Mouse (Mus musculus) heart, embryonic 16.5 days (tissue): Measurements from ENCODE around the gene Rasl11a. TPM values are rescaled to one million over a fixed set of nuclear protein-coding genes. Genes with fewer than 3 reads are reported as not detected.

Experiments
- ATAC-seq: fragments of 200-750 bp; cut with Nextera tagmentation; replicated peaks from 2 replicates; pipeline ENCODE4 v1.8.0; 2017; ENCODE audit warnings: moderate number of reproducible peaks; ENCODE audit not compliant: insufficient read depth, low FRiP score; ENCODE audit errors: extremely low read depth
- H3K27ac ChIP-seq: fragments of 300-500 bp; sonication (generic); 2 replicates; pipeline ENCODE4 v1.5.1; 2014; ENCODE audit warnings: mild to moderate bottlenecking, low read length, control low read depth, moderate library complexity
- H3K27me3 ChIP-seq: fragments of 300-500 bp; sonication (generic); 2 replicates; pipeline ENCODE4 v1.6.1; 2014; ENCODE audit warnings: low read length, mixed read lengths; ENCODE audit not compliant: control insufficient read depth, insufficient read depth
- H3K36me3 ChIP-seq: fragments of 300-500 bp; sonication (generic); 2 replicates; pipeline ENCODE4 v1.6.1; 2014; ENCODE audit not compliant: control insufficient read depth, insufficient read depth
- H3K4me1 ChIP-seq: fragments of 300-500 bp; sonication (generic); 2 replicates; pipeline ENCODE4 v1.6.1; 2014; ENCODE audit warnings: low read length, mixed read lengths; ENCODE audit not compliant: control insufficient read depth, insufficient read depth
- H3K4me2 ChIP-seq: fragments of 300-500 bp; sonication (generic); 2 replicates; pipeline ENCODE4 v1.6.1; 2014; ENCODE audit warnings: low read depth, mild to moderate bottlenecking, control low read depth, low read length
- H3K4me3 ChIP-seq: fragments of 300-500 bp; sonication (generic); 2 replicates; pipeline ENCODE4 v1.5.1; 2014; ENCODE audit warnings: mild to moderate bottlenecking, control low read depth, low read length
- H3K9ac ChIP-seq: fragments of 300-500 bp; sonication (generic); 2 replicates; pipeline ENCODE4 v1.6.1; 2014; ENCODE audit warnings: low read length, control low read depth
- H3K9me3 ChIP-seq: fragments of 300-500 bp; sonication (generic); replicated peaks from 2 replicates; pipeline ENCODE4 v1.6.1; 2016; ENCODE audit warnings: low read length; ENCODE audit not compliant: control insufficient read depth
- WGBS: fragments of 180-500 bp; shearing (Covaris S2); extraction: QIAGEN DNeasy Blood & Tissue Kit; methylation state at CpG from one replicate; pipeline ENCODE4 v1.1.7; 2014; 5-methylcytosine and 5-hydroxymethylcytosine counted together
- polyA plus RNA-seq: library from polyadenylated mRNA; unstranded; fragments of >200 nt; fragmentation: Nextera tagmentation; extraction: Ambion mirVana; gene quantifications from 2 replicates; pipeline ENCODE4 v1.2.1, GENCODE M21; 2015

Rasl11a gene
- polyA plus RNA-seq, 1 experiment from 2014 or later = 12.1 TPM

DNA sequence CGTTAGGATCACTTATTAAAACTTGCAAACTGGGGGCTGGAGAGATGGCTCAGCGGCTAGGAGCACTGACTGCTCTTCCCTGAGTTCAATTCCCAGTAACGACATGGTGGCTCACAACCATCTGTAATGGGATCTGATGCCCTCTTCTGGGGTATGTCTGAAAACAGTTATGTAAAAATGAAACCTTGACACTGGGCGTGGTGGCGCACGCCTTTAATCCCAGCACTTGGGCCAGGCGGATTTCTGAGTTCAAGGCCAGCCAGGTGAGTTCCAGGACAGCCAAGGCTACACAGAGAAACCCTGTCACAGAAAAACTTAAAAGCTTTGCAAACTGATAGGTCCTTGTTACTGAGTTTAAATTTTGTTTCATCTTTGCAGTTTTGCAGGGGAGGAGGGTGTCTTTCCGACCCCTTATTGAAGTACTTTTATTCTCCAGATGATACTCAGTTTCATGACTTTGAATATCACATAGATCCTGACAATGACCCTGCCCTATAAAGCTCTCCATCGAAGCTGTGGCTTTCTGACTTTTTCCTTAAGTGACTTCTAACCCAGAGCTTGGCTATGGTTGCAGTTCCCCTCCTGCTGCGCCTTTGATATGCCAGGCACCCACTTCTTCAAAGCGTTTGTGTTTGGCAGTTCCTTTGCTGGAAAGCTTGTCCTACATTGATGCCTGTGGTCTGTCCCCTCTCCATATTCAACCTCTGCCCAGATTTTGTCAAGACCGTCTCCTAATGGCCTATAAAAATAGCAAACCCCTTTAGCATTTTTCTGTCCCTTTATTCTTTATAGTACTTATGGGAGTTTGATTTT lies 5.8 kb upstream of the Rasl11a start:
- H3K9ac ChIP-seq = no peak overlapping the region
- no peak overlapping the region for H3K4me2 ChIP-seq
- peaks cover 41% of the 10 kb centered on the region for H3K36me3 ChIP-seq
- H3K4me1 ChIP-seq = peaks cover 9% of the 10 kb centered on the region
- H3K4me3 ChIP-seq = no peak overlapping the region
- 0 out of 2 replicates have a peak overlapping the region, but pooled peaks have one; percentile 7 for H3K27ac ChIP-seq
- no peak for ATAC-seq
- H3K27me3 ChIP-seq = no peaks in the 10 kb centered on the region
- WGBS = 48% methylated on average over 12 of the region's 12 CpGs
- no peaks in the 10 kb centered on the region for H3K9me3 ChIP-seq

DNA sequence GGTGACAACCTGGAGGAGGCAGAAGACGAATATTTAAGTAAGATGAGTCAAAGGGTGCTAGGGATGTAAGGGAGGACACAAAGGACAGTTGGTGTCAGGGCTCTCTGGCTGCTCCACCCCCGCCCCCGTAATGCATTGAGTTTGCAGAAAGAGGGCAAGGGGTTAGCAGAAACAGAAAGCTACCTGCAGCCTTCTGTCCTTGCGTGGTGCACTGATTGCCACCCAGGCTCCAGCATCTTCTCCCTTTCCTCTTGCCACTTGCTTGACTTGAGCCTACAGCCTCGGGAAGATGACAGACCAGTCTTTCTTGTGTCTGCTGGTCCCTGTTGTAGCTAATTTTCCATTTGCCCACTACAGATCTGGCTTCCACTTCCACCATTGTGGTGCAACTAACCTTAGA lies 5.1 kb upstream of the Rasl11a start:
- peaks cover 35% of the 10 kb centered on the region for H3K36me3 ChIP-seq
- H3K9ac ChIP-seq = no peak overlapping the region
- no peak overlapping the region for H3K27ac ChIP-seq
- no peak for ATAC-seq
- peaks cover 6% of the 10 kb centered on the region for H3K4me1 ChIP-seq
- H3K27me3 ChIP-seq = no peaks in the 10 kb centered on the region
- H3K4me2 ChIP-seq = no peak overlapping the region
- H3K9me3 ChIP-seq = no peaks in the 10 kb centered on the region
- H3K4me3 ChIP-seq = no peak overlapping the region
- 46% methylated on average over 5 of the region's 5 CpGs for WGBS

DNA sequence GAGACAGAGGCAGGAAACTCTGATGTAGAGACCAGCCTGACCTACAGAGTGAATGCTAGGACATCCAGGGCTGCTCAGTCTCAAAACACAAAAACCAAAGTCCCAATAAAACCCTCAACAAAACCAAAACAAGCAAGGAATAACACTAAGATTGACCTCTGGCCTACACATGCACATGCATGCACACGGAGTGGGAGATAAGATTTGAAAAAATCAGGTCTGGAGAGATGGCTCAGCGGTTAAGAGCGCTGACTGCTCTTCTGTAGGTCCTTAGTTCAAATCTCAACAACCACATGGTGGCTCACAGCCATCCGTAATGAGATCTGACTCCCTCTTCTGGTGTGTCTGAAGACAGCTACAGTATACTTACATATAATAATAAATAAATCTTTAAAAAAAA lies 4.4 kb upstream of the Rasl11a start:
- Histone ChIP-seq H3K9ac (no peak overlapping the region), H3K27ac (no peak overlapping the region), H3K9me3 (no peaks in the 10 kb centered on the region), H3K36me3 (peaks cover 29% of the 10 kb centered on the region), H3K4me1 (peaks cover 4% of the 10 kb centered on the region), H3K4me3 (no peak overlapping the region), H3K4me2 (no peak overlapping the region), H3K27me3 (no peaks in the 10 kb centered on the region)
- no peak for ATAC-seq
- WGBS = 68% methylated on average over 4 of the region's 4 CpGs

DNA sequence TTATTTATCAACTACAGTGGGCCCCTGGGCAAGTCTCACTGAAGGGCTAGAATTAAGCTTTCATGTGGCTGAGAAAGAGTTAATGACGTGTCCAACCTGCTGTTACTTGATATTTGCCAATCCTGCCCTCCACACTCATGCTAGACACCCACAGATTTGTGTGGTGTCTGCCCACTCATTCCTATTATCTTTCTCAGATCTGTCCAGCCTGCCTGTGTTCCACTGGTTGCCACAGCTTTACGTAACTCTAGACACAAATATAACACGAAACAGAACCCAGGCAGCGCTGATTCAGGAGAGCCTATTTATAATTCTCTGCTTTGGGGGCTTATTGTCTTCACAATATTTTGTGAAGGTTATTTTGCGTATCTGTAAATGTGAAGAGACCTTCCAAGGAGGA lies 3.6 kb upstream of the Rasl11a start:
- Histone ChIP-seq H3K9ac (no peak overlapping the region), H3K4me1 (peaks cover 6% of the 10 kb centered on the region), H3K27ac (no peak overlapping the region), H3K4me3 (no peak overlapping the region), H3K36me3 (peaks cover 20% of the 10 kb centered on the region), H3K4me2 (no peak overlapping the region), H3K27me3 (no peaks in the 10 kb centered on the region), H3K9me3 (no peaks in the 10 kb centered on the region)
- ATAC-seq = no peak
- whole genome bisulfite sequencing = 83% methylated on average over 5 of the region's 5 CpGs

DNA sequence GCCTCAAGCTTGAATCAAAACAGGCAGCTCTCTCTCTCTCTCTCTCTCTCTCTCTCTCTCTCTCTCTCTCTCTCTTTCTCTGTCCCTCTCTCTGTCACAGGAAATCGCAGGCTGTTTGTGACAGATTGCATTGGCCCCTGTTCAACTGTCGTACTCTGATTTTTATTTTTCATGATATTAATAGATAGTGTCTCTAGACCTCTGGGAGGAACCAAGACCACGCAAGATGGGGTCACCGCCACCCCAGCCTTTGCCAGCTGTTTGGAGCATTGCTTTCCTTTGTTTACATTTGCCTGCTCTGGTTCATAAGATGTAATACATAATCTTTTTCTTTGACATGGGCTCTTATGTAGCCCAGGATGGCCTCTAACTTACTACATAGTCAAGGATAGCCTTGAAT lies 2.9 kb upstream of the Rasl11a start:
- no peak overlapping the region for H3K4me2 ChIP-seq
- H3K4me1 ChIP-seq = peaks cover 6% of the 10 kb centered on the region
- H3K9me3 ChIP-seq = no peaks in the 10 kb centered on the region
- no peaks in the 10 kb centered on the region for H3K27me3 ChIP-seq
- 82% methylated on average over 4 of the region's 4 CpGs for WGBS
- H3K9ac ChIP-seq = no peak overlapping the region
- no peak overlapping the region for H3K27ac ChIP-seq
- peaks cover 14% of the 10 kb centered on the region for H3K36me3 ChIP-seq
- H3K4me3 ChIP-seq = no peak overlapping the region
- no peak for ATAC-seq

DNA sequence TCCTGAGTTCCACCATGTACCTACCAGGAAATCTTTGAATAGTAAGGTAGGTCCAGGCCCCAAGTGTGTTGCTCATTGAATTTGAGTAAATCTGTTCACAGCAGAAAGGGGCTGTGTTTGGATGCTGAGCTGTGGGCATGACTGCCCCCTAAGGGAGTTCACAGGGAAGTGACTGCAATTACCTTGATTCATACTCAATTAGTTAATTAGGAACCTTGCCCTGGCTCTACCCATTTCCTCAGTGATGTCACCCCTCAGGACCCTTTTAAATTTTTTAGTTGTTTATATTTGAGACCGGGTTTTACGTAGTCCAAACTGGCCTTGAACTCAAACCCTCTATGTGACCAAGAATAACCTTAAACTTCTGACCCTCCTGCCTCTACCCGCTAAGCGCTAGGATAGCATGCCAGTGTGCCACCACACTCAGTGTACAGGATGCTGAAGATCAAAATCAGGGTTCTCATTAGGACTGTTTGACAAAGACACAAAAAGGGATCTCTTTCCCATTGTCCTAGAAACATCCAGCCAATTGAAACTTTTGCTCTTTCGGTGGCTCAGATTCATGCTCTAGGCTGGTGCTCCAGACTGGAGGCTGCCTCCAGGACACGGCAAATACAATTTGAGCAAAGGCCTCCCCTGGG lies 450 bp upstream of the Rasl11a start:
- Histone ChIP-seq H3K27me3 (no peaks in the 10 kb centered on the region), H3K4me3 (peak overlapping the region; percentile 73), H3K4me2 (peak overlapping the region; percentile 100), H3K36me3 (no peaks in the 10 kb centered on the region), H3K4me1 (peaks cover 6% of the 10 kb centered on the region), H3K9ac (peak overlapping the region; percentile 77), H3K9me3 (no peaks in the 10 kb centered on the region), H3K27ac (peak overlapping the region; percentile 51; the same call in 1 of the 2 replicates)
- 0 out of 2 replicates have a peak, but pooled peaks have one; percentile 2 for ATAC-seq
- 18% methylated on average over 6 of the region's 6 CpGs for WGBS

DNA sequence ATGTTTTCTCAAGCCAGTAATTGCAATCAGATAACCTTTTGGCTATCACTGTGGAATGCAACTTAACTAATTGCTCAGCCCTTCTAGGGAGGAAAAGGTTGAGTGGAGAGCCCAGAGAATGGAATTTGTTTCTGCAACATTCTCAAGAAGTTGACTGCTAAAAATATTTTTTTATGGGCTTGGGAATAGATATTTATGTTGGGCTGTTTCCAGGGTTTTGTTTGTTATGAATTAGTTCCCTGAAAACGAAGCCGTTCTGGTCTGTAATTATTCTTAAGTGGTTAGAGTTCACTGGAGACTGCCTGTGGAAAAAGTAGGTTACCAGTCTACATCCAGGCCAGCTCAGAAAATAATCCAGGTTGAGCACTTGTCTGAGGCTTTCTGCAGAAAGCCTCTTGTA lies 1.6 kb downstream of the Rasl11a start:
- peaks cover 6% of the 10 kb centered on the region for H3K4me1 ChIP-seq
- H3K36me3 ChIP-seq = no peaks in the 10 kb centered on the region
- H3K9ac ChIP-seq = no peak overlapping the region
- no peaks in the 10 kb centered on the region for H3K27me3 ChIP-seq
- no peak for ATAC-seq
- WGBS = 43% methylated on average over 2 of the region's 2 CpGs
- H3K4me2 ChIP-seq = peak overlapping the region; percentile 100; the same call in 1 of the 2 replicates
- H3K9me3 ChIP-seq = no peaks in the 10 kb centered on the region
- H3K4me3 ChIP-seq = peak overlapping the region; percentile 73; the same call in 1 of the 2 replicates
- peak overlapping the region; percentile 49 for H3K27ac ChIP-seq

DNA sequence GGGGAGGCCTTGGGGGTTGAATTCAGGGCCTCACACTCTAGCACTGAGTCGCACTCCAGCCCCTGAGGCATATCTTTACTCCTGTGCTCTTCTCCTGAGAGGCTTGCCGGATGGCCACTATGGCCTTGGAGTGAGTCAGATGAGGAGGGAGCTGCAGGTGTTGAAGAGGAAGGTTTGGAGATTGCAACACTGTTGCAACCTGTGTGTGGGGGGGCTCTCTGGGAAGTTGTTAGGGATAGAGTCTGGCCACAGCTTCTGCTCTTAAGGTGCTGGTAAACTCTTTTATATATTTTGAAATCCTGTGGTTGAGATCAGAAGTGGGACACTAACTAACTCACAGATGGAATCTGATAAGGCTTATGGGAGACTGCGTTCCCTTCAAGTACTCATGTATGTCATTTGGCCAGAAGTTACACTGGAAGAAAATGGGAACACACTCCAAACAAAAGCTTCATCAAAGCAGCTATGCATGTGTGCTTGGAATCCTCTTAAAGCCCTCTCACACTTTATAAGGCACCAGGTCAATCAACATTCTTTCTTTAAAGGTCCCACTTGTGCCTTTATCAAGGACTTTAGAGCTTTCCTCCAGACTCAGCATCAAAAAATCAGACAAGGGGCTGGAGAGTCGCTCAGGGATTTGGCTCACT lies 4.2 kb downstream of the Rasl11a start:
- 78% methylated on average over 4 of the region's 4 CpGs for WGBS

DNA sequence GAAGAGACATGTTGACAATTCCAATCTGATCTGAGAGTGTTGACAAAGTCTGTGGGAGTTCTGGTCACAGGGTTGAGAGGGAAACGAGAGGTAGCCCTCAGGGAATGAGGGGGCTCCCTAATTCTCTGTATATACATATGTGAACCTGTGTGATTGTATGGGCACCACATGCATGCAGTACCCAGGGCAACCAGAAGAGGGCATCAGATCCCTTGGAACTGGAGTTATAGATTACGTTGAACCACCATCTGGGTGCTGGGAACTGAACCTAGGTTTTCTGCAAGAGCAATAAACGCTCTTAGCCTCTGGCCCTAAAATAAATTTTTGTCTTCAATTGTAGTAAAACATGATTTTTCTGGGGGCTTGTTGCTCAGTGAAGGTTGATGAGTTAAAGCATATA lies 11.2 kb downstream of the Rasl11a start:
- ATAC-seq = no peak
- Histone ChIP-seq H3K9me3 (peaks cover 5% of the 10 kb centered on the region), H3K36me3 (no peaks in the 10 kb centered on the region), H3K27ac (no peak overlapping the region), H3K4me1 (no peaks in the 10 kb centered on the region), H3K4me3 (no peak overlapping the region), H3K9ac (no peak overlapping the region), H3K4me2 (no peak overlapping the region), H3K27me3 (no peaks in the 10 kb centered on the region)
- WGBS = 81% methylated on average over 3 of the region's 3 CpGs

More for the DNA sequence above, 4.2 kb downstream of the Rasl11a start:
- ATAC-seq = no peak
- Histone ChIP-seq H3K9me3 (no peaks in the 10 kb centered on the region), H3K4me2 (no peak overlapping the region), H3K9ac (no peak overlapping the region), H3K36me3 (no peaks in the 10 kb centered on the region), H3K4me1 (peaks cover 6% of the 10 kb centered on the region), H3K27me3 (no peaks in the 10 kb centered on the region), H3K27ac (no peak overlapping the region), H3K4me3 (no peak overlapping the region)
